Comparison of ENCODE assay signal across 17 mouse cellular contexts in genomic region chr16:67871304-67872022, GRCm38 (mm10).
DNase-seq lines count a peak whose midpoint lies in the region; ATAC-seq and TF ChIP-seq lines count a peak whose summit lies in the region.
"Had no signal": no experiment of that assay in that cellular context is flagged by ENCODE, and none has a peak within 500 bp of the region (broad histone marks: within the 10 kb centered on the region; RNA-seq: fewer than 3 reads in every experiment).

No protein-coding gene starts in this region.

- H3K4me2 ChIP-seq in hindbrain, embryonic 11.5 days (replicated peaks; ENCODE audit: low read depth, low read length): no peak overlapping the region
- no peak overlapping the region for H3K4me2 ChIP-seq in forebrain, embryonic 13.5 days
- H3K4me2 ChIP-seq in hindbrain, postnatal 0 days (ENCODE audit: low read depth, low read length): no peak overlapping the region
- H3K4me2 ChIP-seq: embryonic facial prominence, embryonic 15.5 days; limb, embryonic 15.5 days had no signal

- intact Hi-C loops in gastrocnemius, postnatal 14 days (cut with DNase I; ENCODE audit: low total_unique reads): no loop called here

- H3K27ac ChIP-seq in hindbrain, embryonic 11.5 days (ENCODE audit: low read depth, low read length): no peak overlapping the region
- no peak overlapping the region for H3K27ac ChIP-seq in hindbrain, embryonic 10.5 days
- H3K27ac ChIP-seq in forebrain, embryonic 13.5 days: no peak overlapping the region
- H3K27ac ChIP-seq in hindbrain, postnatal 0 days: no peak overlapping the region
- H3K27ac ChIP-seq: embryonic facial prominence, embryonic 15.5 days; limb, embryonic 15.5 days had no signal

- H3K4me1 ChIP-seq in hindbrain, embryonic 11.5 days (replicated peaks; ENCODE audit: control insufficient read depth, insufficient read depth, low read length): no peaks in the 10 kb centered on the region
- no peaks in the 10 kb centered on the region for H3K4me1 ChIP-seq in hindbrain, embryonic 10.5 days (replicated peaks)
- H3K4me1 ChIP-seq in forebrain, embryonic 13.5 days: no peaks in the 10 kb centered on the region
- no peaks in the 10 kb centered on the region for H3K4me1 ChIP-seq in hindbrain, postnatal 0 days (ENCODE audit: insufficient read depth, low read length)
- H3K4me1 ChIP-seq: embryonic facial prominence, embryonic 15.5 days; limb, embryonic 15.5 days had no signal

- no peak overlapping the region for H3K4me3 ChIP-seq in hindbrain, embryonic 11.5 days (ENCODE audit: low read depth, low read length)
- H3K4me3 ChIP-seq in hindbrain, embryonic 10.5 days: no peak overlapping the region
- H3K4me3 ChIP-seq in forebrain, embryonic 13.5 days: no peak overlapping the region
- H3K4me3 ChIP-seq in hindbrain, postnatal 0 days (ENCODE audit: low read length): no peak overlapping the region
- H3K4me3 ChIP-seq: embryonic facial prominence, embryonic 15.5 days; limb, embryonic 15.5 days had no signal

- H3K27me3 ChIP-seq in hindbrain, embryonic 11.5 days (ENCODE audit: control insufficient read depth, insufficient read depth, low read length): no peaks in the 10 kb centered on the region
- no peaks in the 10 kb centered on the region for H3K27me3 ChIP-seq in hindbrain, embryonic 10.5 days (ENCODE audit: insufficient read depth, poor library complexity, severe bottlenecking)
- 0 out of 2 replicates have a peak, but pooled peaks cover 9% of the 10 kb centered on the region for H3K27me3 ChIP-seq in forebrain, embryonic 13.5 days
- H3K27me3 ChIP-seq in hindbrain, postnatal 0 days (ENCODE audit: insufficient read depth, low read length): no peaks in the 10 kb centered on the region
- H3K27me3 ChIP-seq: embryonic facial prominence, embryonic 15.5 days; limb, embryonic 15.5 days had no signal

- DNase-seq in hindbrain, embryonic 11.5 days (ENCODE audit: low spot score): no peak
- no peak for DNase-seq in hindbrain, embryonic 10.5 days (ENCODE audit: low spot score)
- DNase-seq in Muller cell, postnatal 12 days (ENCODE audit: inconsistent ontology term): peak; percentile 12
- peak; percentile 81 for DNase-seq in hindbrain, postnatal 0 days (ENCODE audit: low spot score)
- no peak for DNase-seq in gastrocnemius, postnatal 14 days
- no peak for DNase-seq in thymus, postnatal 36 days
- DNase-seq in lung, postnatal 10 days: no peak
- DNase-seq: adrenal gland, postnatal 10 days; cerebellum, postnatal 36 days; heart, postnatal 14 days; kidney, postnatal 25 days; lung, adult 18-20 months; thymus, adult 18-20 months had no signal

- 48% methylated on average over 1 of the region's 1 CpGs for WGBS in hindbrain, embryonic 11.5 days
- 38% methylated on average over 1 of the region's 1 CpGs for WGBS in hindbrain, embryonic 10.5 days
- WGBS in forebrain, embryonic 13.5 days: 6% methylated on average over 1 of the region's 1 CpGs
- 15% methylated on average over 1 of the region's 1 CpGs for WGBS in hindbrain, postnatal 0 days

- no peak for TF ChIP-seq CTCF in hindbrain, postnatal 0 days (IDR thresholded peaks at IDR 0.05; ENCODE audit: low read depth)

- ATAC-seq in hindbrain, embryonic 11.5 days (ENCODE audit: low FRiP score): peak; percentile 77
- ATAC-seq in forebrain, embryonic 13.5 days: peak; percentile 97
- peak; percentile 69 for ATAC-seq in hindbrain, postnatal 0 days
- ATAC-seq: intestine, embryonic 16.5 days had no signal

- H3K36me3 ChIP-seq in hindbrain, embryonic 11.5 days (ENCODE audit: control insufficient read depth, insufficient read depth, low read length): no peaks in the 10 kb centered on the region
- H3K36me3 ChIP-seq in hindbrain, embryonic 10.5 days: no peaks in the 10 kb centered on the region
- H3K36me3 ChIP-seq in forebrain, embryonic 13.5 days (ENCODE audit: poor library complexity, severe bottlenecking): no peaks in the 10 kb centered on the region
- no peaks in the 10 kb centered on the region for H3K36me3 ChIP-seq in hindbrain, postnatal 0 days (ENCODE audit: insufficient read depth, low read length)
- H3K36me3 ChIP-seq: embryonic facial prominence, embryonic 15.5 days; limb, embryonic 15.5 days had no signal

- H3K9me3 ChIP-seq in hindbrain, embryonic 11.5 days (ENCODE audit: control insufficient read depth, low read length): no peaks in the 10 kb centered on the region
- no peaks in the 10 kb centered on the region for H3K9me3 ChIP-seq in hindbrain, embryonic 10.5 days
- no peaks in the 10 kb centered on the region for H3K9me3 ChIP-seq in forebrain, embryonic 13.5 days (replicated peaks)
- H3K9me3 ChIP-seq in hindbrain, postnatal 0 days (ENCODE audit: low read length): no peaks in the 10 kb centered on the region
- H3K9me3 ChIP-seq: embryonic facial prominence, embryonic 15.5 days; limb, embryonic 15.5 days had no signal

- no peak overlapping the region for H3K9ac ChIP-seq in hindbrain, embryonic 11.5 days (ENCODE audit: low read depth, low read length)
- no peak overlapping the region for H3K9ac ChIP-seq in forebrain, embryonic 13.5 days
- no peak overlapping the region for H3K9ac ChIP-seq in hindbrain, postnatal 0 days (replicated peaks; ENCODE audit: low read length)
- H3K9ac ChIP-seq: embryonic facial prominence, embryonic 15.5 days; limb, embryonic 15.5 days had no signal

Comparison
In these comparisons a context has a peak if more than half of its experiments do, and no peak if none do; other contexts are left out.
1. DNase-seq: peak in Muller cell, postnatal 12 days (single experiment) and hindbrain, postnatal 0 days (single experiment); none in hindbrain, embryonic 11.5 days (single experiment), hindbrain, embryonic 10.5 days (single experiment), gastrocnemius, postnatal 14 days (single experiment), thymus, postnatal 36 days (0 of 2) and lung, postnatal 10 days (single experiment).
2. Peak in every context shown above with its lines, with median percentiles within 50 percentile points of each other: ATAC-seq.